Mouse (Mus musculus) neural tube, embryonic 10.5 days (tissue): ENCODE results near the gene 6430628N08Rik.

Experiments
- DNase-seq: peaks from one replicate; pipeline ENCODE4 v3.0.0-alpha.2; 2017; ENCODE audit warnings: low spot score; ENCODE audit errors: extremely low spot score

6430628N08Rik gene

GRCm38 (mm10) chr4:115890553-115890952 is at the start of gene 6430628N08Rik:
Gene 6430628N08Rik, plus strand, starts transcription at chr4:115890665.
- peak; percentile 58 for DNase-seq

GRCm38 (mm10) chr4:115840842-115841241 is 49.6 kb upstream of the 6430628N08Rik start:
- no peak for DNase-seq

- no peak for DNase-seq
Observed at GRCm38 (mm10) chr4:115846656-115847055, 43.8 kb upstream of the 6430628N08Rik start.

GRCm38 (mm10) chr4:115847377-115847776 is 43.1 kb upstream of the 6430628N08Rik start:
- DNase-seq = no peak

- DNase-seq = no peak
Observed at GRCm38 (mm10) chr4:115848083-115848482, 42.4 kb upstream of the 6430628N08Rik start.

GRCm38 (mm10) chr4:115848990-115849677 is 41.3 kb upstream of the 6430628N08Rik start:
- no peak for DNase-seq

GRCm38 (mm10) chr4:115850111-115850510 is 40.4 kb upstream of the 6430628N08Rik start:
- DNase-seq = no peak

GRCm38 (mm10) chr4:115850631-115851030 is 39.8 kb upstream of the 6430628N08Rik start:
- DNase-seq = no peak

- DNase-seq = no peak
Observed at GRCm38 (mm10) chr4:115851569-115851968, 38.9 kb upstream of the 6430628N08Rik start.

- DNase-seq = no peak
Observed at GRCm38 (mm10) chr4:115855100-115855499, 35.4 kb upstream of the 6430628N08Rik start.

- DNase-seq = no peak
Observed at GRCm38 (mm10) chr4:115855609-115856008, 34.9 kb upstream of the 6430628N08Rik start.

GRCm38 (mm10) chr4:115856282-115856681 is 34.2 kb upstream of the 6430628N08Rik start:
- no peak for DNase-seq

GRCm38 (mm10) chr4:115857293-115857883 is 33.1 kb upstream of the 6430628N08Rik start:
- DNase-seq = no peak

GRCm38 (mm10) chr4:115863352-115863751 is 27.1 kb upstream of the 6430628N08Rik start:
- DNase-seq = no peak

GRCm38 (mm10) chr4:115863880-115864279 is 26.6 kb upstream of the 6430628N08Rik start:
- no peak for DNase-seq

GRCm38 (mm10) chr4:115869512-115870210 is 20.8 kb upstream of the 6430628N08Rik start:
- DNase-seq = no peak

- no peak for DNase-seq
Observed at GRCm38 (mm10) chr4:115873231-115873630, 17.2 kb upstream of the 6430628N08Rik start.

GRCm38 (mm10) chr4:115878216-115878678 is 12.2 kb upstream of the 6430628N08Rik start:
- peak; percentile 66 for DNase-seq

- DNase-seq = no peak
Observed at GRCm38 (mm10) chr4:115878828-115879227, 11.6 kb upstream of the 6430628N08Rik start.

- peak; percentile 52 for DNase-seq
Observed at GRCm38 (mm10) chr4:115881183-115881582, 9.3 kb upstream of the 6430628N08Rik start.

- no peak for DNase-seq
Observed at GRCm38 (mm10) chr4:115882195-115882594, 8.3 kb upstream of the 6430628N08Rik start.

- DNase-seq = no peak
Observed at GRCm38 (mm10) chr4:115884022-115884421, 6.4 kb upstream of the 6430628N08Rik start, which contains the start of gene Kncn. Gene Kncn, plus strand, starts transcription at chr4:115884400.
